Mouse (Mus musculus): ENCODE measurements at regions not wholly inside any gene's neighbourhood (a gene's known extent, or its start where the extent isn't known, plus 50 kb on each side); places are given as distances from the start of the nearest gene placed in this dataset.

DNA sequence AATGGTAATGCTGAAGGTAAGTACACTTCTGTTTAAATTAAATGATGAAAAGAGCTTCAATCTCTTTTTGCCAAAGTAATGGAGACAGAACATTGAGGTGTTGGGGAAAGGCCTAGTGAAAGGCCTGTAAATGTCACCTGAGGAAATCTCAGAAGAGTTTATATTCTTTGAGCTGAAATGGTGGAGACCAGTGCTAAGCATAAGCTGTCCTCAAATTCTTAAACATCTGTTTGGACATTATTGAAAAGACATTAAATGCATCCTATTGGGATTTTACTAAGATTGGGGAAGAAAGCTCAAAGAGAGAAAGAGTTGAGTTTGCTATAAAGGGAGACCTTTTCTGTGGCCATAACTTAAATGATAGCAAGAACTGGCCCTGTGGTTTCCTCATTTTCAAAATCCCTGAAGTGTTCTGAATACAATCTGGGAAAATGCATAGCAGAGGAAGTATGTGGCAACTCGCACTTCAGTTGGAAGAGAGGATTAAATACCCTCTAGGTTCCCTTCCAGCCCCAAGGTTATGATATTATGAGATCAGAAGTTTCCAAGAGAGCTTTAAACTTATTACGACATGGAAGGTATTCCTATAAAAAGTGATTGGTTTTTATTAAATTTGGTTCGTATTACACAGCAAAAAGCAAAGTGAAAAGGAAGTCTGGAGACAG is 492.3 kb downstream of the 1190002N15Rik start:
- H3K4me1 ChIP-seq (ENCODE audit: control insufficient read depth, insufficient read depth, low read length): no peaks in the 10 kb centered on the region
- no peak overlapping the region for H3K4me3 ChIP-seq (ENCODE audit: insufficient read depth, low read depth, low read length)
- TF ChIP-seq POLR2A (IDR thresholded peaks at IDR 0.05; ENCODE audit: low read depth, low read length): no peak
- TF ChIP-seq CTCF (conservative IDR thresholded peaks at IDR 0.05; ENCODE audit: insufficient read depth, insufficient read length, low read depth, low read length): no peak
- no peak for DNase-seq
- 78% methylated on average over 3 of the region's 3 CpGs for WGBS
- H3K27ac ChIP-seq (ENCODE audit: insufficient read depth, low read depth, low read length): no peak overlapping the region
- no peaks in the 10 kb centered on the region for H3K27me3 ChIP-seq (replicated peaks; ENCODE audit: control insufficient read depth, insufficient read depth, low read length)
- H3K36me3 ChIP-seq (ENCODE audit: control insufficient read depth, insufficient read depth, low read length): no peaks in the 10 kb centered on the region

DNA sequence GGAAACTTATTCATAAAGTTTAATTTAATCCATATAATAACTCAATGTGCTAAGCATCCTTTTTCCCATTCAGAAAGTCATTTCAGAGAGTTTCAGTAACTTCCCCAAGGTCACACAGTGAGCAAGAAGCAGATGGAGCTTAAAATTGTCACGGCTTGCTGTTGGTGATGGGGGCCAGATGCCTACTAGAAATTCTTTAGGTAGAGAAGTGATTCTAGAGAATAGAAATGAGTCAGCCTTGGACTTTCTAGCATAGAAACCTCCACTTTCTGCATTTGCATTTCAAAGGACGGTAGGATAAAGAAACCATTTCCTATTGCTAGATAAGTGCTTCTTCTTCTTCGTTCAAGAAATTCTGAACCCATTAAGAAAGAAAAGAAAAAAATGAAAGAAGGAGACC is 514.1 kb downstream of the 1190002N15Rik start:
- 77% methylated on average over 3 of the region's 3 CpGs for WGBS
- H3K27ac ChIP-seq (ENCODE audit: insufficient read depth, low read depth, low read length): no peak overlapping the region
- no peaks in the 10 kb centered on the region for H3K27me3 ChIP-seq (replicated peaks; ENCODE audit: control insufficient read depth, insufficient read depth, low read length)
- H3K4me3 ChIP-seq (ENCODE audit: insufficient read depth, low read depth, low read length): no peak overlapping the region
- DNase-seq: no peak
- H3K36me3 ChIP-seq (ENCODE audit: control insufficient read depth, insufficient read depth, low read length): no peaks in the 10 kb centered on the region
- no peaks in the 10 kb centered on the region for H3K4me1 ChIP-seq (ENCODE audit: control insufficient read depth, insufficient read depth, low read length)
- TF ChIP-seq CTCF (conservative IDR thresholded peaks at IDR 0.05; ENCODE audit: insufficient read depth, insufficient read length, low read depth, low read length): no peak
- TF ChIP-seq POLR2A (IDR thresholded peaks at IDR 0.05; ENCODE audit: low read depth, low read length): no peak

DNA sequence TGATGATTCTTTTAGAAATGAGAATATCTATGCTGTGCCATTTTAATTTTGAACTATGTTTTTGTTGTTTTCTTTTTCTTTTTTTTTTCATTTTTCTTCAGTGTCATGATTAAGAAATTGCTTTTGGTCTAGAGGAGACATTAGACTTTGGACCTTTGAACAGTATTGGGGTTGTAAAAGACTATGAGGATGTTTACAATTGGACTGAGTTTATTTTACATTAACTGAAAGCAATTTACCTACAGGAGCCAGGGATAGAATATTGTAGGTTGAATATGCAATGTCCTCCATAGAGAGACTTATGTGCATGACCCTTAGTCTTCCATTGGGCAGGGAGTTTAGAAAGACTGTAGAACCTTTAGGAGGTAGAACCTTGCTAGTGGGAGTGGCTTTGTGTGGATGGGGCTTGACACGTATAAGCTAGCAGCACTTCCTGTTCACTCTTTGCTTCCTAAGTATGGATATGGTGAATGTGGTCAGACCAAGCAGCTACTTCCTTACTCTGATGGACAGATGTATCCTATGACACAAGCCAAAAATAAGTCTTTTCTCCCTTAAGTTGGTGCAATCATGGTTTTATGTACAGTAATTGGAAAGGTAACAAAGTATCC is 516.5 kb downstream of the 1190002N15Rik start:
- Histone ChIP-seq H3K4me1 (ENCODE audit: control insufficient read depth, insufficient read depth, low read length) (no peaks in the 10 kb centered on the region), H3K27me3 (replicated peaks; ENCODE audit: control insufficient read depth, insufficient read depth, low read length) (no peaks in the 10 kb centered on the region), H3K4me3 (ENCODE audit: insufficient read depth, low read depth, low read length) (no peak overlapping the region), H3K36me3 (ENCODE audit: control insufficient read depth, insufficient read depth, low read length) (no peaks in the 10 kb centered on the region), H3K27ac (ENCODE audit: insufficient read depth, low read depth, low read length) (no peak overlapping the region)
- DNase-seq: no peak
- TF ChIP-seq POLR2A (IDR thresholded peaks at IDR 0.05; ENCODE audit: low read depth, low read length): no peak
- TF ChIP-seq CTCF (conservative IDR thresholded peaks at IDR 0.05; ENCODE audit: insufficient read depth, insufficient read length, low read depth, low read length): no peak
- 72% methylated on average over 1 of the region's 1 CpGs for whole genome bisulfite sequencing

DNA sequence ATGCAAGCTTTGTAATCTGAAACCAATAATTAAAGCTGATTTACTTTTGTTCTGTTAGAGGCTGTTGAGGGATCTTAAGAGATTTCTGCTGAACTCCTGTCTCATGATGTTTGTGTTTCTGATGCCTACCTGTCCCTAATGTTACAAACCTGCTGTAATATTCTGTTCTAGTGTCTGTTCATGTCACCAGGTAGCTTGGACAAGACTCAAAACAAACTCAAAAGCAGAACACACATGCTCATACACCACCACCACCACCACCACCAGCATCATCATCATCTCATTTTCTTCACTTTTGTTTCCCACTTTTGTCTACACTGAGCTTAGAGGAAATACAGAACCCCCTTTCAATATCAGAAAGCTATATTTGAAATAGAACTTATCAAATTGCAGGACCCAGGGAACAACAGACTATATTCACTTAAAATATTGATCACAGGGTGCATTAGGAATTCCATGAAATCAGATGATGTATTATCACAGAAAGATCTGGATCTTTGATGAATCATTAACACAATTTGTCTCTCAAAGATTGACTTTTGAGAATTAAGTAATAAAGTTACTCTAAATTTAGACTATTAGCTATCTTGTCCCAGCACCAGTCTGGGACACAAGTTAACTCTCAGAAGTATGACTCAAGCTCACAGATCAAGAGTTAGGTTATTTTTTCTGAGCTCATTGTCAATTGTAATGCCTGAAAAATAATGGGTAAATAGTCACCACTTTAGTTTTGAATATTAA is 521.0 kb downstream of the 1190002N15Rik start:
- Histone ChIP-seq H3K27me3 (replicated peaks; ENCODE audit: control insufficient read depth, insufficient read depth, low read length) (no peaks in the 10 kb centered on the region), H3K36me3 (ENCODE audit: control insufficient read depth, insufficient read depth, low read length) (no peaks in the 10 kb centered on the region), H3K27ac (ENCODE audit: insufficient read depth, low read depth, low read length) (no peak overlapping the region), H3K4me3 (ENCODE audit: insufficient read depth, low read depth, low read length) (no peak overlapping the region), H3K4me1 (ENCODE audit: control insufficient read depth, insufficient read depth, low read length) (no peaks in the 10 kb centered on the region)
- DNase-seq: no peak
- TF ChIP-seq POLR2A (IDR thresholded peaks at IDR 0.05; ENCODE audit: low read depth, low read length) (no peak), CTCF (conservative IDR thresholded peaks at IDR 0.05; ENCODE audit: insufficient read depth, insufficient read length, low read depth, low read length) (no peak)

DNA sequence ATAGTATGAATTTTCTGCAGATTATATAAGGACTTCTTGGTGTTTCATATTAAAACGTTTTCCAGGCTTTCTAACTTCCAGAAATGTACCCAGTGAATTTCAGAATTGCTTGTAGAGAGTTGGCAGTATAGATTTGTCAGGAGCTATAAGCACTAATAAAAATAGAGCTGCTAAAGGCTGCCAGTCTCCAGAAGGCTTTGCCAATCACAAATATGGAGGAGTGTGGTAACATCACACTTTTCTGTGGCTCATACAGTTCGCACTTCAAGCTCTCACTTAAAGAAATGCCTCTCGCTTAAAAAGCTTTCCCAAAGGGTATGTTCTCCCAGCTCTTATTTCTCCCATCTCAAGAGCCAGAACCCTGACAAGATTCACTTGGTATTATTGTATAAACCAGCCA is 545.7 kb downstream of the 1190002N15Rik start:
- Histone ChIP-seq H3K36me3 (ENCODE audit: control insufficient read depth, insufficient read depth, low read length) (no peaks in the 10 kb centered on the region), H3K4me1 (ENCODE audit: control insufficient read depth, insufficient read depth, low read length) (no peaks in the 10 kb centered on the region), H3K4me3 (ENCODE audit: insufficient read depth, low read depth, low read length) (no peak overlapping the region), H3K27ac (ENCODE audit: insufficient read depth, low read depth, low read length) (no peak overlapping the region), H3K27me3 (replicated peaks; ENCODE audit: control insufficient read depth, insufficient read depth, low read length) (no peaks in the 10 kb centered on the region)
- DNase-seq: no peak
- 71% methylated on average over 3 of the region's 3 CpGs for WGBS
- TF ChIP-seq CTCF (conservative IDR thresholded peaks at IDR 0.05; ENCODE audit: insufficient read depth, insufficient read length, low read depth, low read length) (no peak), POLR2A (IDR thresholded peaks at IDR 0.05; ENCODE audit: low read depth, low read length) (no peak)

DNA sequence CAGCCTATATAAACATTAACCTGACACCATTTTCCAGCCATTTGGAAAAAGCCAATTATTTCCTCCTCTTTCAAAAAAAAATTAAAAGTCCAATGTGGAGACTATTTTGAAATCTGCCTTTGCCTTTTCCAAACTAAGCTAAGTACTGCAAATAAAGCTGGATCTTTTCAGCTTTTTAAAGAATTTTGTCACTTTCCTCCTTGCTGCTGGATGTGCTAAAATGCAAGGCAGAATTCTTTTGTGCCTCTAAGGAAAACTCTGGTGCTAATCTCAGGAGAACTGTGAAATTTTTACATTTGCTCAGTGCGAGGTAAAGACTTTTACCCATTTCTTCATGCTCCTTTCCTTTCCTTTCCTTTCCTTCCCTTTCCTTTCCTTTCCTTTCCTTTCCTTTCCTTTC is 546.7 kb downstream of the 1190002N15Rik start:
- no peaks in the 10 kb centered on the region for H3K4me1 ChIP-seq (ENCODE audit: control insufficient read depth, insufficient read depth, low read length)
- TF ChIP-seq POLR2A (IDR thresholded peaks at IDR 0.05; ENCODE audit: low read depth, low read length): no peak
- no peak for TF ChIP-seq CTCF (conservative IDR thresholded peaks at IDR 0.05; ENCODE audit: insufficient read depth, insufficient read length, low read depth, low read length)
- no peak overlapping the region for H3K4me3 ChIP-seq (ENCODE audit: insufficient read depth, low read depth, low read length)
- no peaks in the 10 kb centered on the region for H3K36me3 ChIP-seq (ENCODE audit: control insufficient read depth, insufficient read depth, low read length)
- no peak for DNase-seq
- WGBS: 75% methylated on average over 1 of the region's 1 CpGs
- no peak overlapping the region for H3K27ac ChIP-seq (ENCODE audit: insufficient read depth, low read depth, low read length)
- H3K27me3 ChIP-seq (replicated peaks; ENCODE audit: control insufficient read depth, insufficient read depth, low read length): no peaks in the 10 kb centered on the region

DNA sequence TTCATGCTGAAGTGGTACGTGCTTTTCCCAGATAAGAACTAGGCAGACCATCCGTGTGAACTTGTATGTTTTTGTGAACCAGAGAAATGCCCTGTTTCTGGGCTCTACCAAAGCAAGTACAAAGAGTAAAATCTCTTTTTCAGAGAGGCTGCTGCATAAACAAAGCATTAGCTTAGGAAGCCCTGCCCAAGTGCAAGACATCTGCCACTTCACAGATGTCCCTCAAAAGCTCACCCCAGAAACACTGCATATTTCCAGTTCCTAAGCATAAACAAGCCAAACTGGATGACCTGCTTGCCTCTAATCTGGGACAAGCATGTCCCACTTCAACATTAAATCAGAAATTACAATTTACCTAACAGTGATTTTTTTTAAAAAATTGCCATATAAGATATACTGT is 556.7 kb downstream of the 1190002N15Rik start:
- Histone ChIP-seq H3K4me3 (ENCODE audit: insufficient read depth, low read depth, low read length) (no peak overlapping the region), H3K36me3 (ENCODE audit: control insufficient read depth, insufficient read depth, low read length) (no peaks in the 10 kb centered on the region), H3K27me3 (replicated peaks; ENCODE audit: control insufficient read depth, insufficient read depth, low read length) (no peaks in the 10 kb centered on the region), H3K4me1 (ENCODE audit: control insufficient read depth, insufficient read depth, low read length) (no peaks in the 10 kb centered on the region), H3K27ac (ENCODE audit: insufficient read depth, low read depth, low read length) (no peak overlapping the region)
- TF ChIP-seq CTCF (conservative IDR thresholded peaks at IDR 0.05; ENCODE audit: insufficient read depth, insufficient read length, low read depth, low read length) (no peak), POLR2A (IDR thresholded peaks at IDR 0.05; ENCODE audit: low read depth, low read length) (no peak)
- no peak for DNase-seq
- WGBS: 81% methylated on average over 2 of the region's 2 CpGs

Data from kidney, adult 2 months (tissue).